Mouse (Mus musculus) ES-Bruce4 (cell line): Measurements from ENCODE around the gene Cox7a2.

Source experiments
- CTCF ChIP-seq: IDR thresholded peaks from one replicate; pipeline ENCODE4 v1.8.1; 2011; ENCODE audit warnings: low read depth, low read length
- EP300 ChIP-seq: IDR thresholded peaks from 2 replicates; pipeline ENCODE4 v1.6.1; 2011; ENCODE audit warnings: low read depth, low read length; ENCODE audit not compliant: insufficient read depth
- POLR2A ChIP-seq: IDR thresholded peaks from one replicate; pipeline ENCODE4 v1.8.1; 2011; ENCODE audit warnings: low read length; ENCODE audit not compliant: insufficient read depth

DNA sequence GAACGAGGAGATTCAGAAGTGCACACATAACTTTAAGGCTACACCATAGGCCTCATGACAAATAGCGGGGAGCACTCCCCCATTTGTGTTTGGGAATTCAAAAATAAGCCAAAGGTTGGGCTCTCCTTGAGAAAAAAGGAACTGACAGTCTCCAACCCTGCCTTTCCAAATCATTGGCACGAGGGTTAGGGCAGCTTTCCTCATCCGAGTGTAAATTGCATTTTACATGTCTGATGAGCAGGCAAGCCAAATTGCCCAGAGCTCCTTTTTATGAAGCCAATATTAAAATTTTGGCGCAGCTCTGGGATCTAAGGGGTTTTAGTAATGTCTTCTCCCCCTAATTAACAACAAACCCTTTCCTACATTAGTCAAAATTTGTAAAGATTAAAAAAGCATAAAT lies 43.2 kb downstream of the Cox7a2 start:
- TF ChIP-seq POLR2A = no peak
- no peak for TF ChIP-seq CTCF
- no peak for TF ChIP-seq EP300
